Mouse (Mus musculus) left cerebral cortex, adult 11 months (tissue): ENCODE results near the gene Rspo1.
A peak's percentile ranks its signal among the peaks of the same experiment; 100 is the strongest.
"Not testable (repeated sequence)": the region's sequence is repeated elsewhere in the genome, so short reads cannot be mapped to it uniquely, and the experiment has no call there.

Source experiments
- DNase-seq: peaks from one replicate; pipeline ENCODE4 v3.0.0; 2022; ENCODE audit warnings: low spot score

The Rspo1 gene

DNA sequence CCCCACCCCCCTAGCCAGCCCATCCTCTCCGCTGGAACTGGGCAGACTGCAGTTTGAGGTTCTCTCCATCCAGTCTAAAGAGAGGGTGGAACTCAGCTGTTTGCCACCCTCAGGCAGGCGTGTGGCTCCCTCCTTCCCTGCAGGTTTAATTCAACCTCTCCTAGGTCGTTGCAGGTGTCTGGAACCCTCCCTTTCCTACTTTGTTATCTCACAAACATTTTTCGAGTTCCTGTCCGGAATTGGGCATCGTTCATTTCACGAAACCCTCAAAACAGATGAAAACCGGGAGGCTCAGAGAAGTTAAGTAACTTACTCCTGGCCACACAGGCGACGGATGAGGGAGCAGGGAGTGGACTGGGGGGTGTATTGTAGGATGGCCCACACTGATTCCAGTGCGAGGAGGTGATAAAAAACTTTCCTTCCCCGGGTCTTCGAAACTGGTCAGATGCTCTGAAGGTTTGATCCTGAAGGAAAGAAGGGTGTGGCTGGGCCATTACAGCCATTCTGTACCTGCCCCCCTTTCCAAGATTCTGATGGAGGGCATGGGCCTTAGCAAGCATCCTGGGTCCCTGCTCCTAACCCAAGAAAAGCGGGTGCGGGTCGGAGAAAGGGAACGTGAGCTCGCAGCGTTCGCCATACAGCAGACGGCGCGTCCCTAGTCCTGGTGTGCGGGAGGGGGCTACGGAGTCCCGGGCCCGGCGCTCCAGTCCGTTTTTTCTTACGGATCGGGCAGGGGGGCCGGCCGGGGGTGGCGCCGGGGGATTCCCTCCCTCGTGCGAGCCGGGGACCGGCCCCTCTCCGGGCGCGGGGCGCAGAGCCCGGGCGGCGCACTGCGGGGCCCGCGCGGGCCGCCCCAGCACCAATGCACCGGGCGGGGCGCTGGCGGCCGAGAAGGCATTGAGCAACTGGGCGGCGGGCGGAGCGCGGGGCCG is at the start of gene Rspo1:
TSS of gene Rspo1 (plus strand) at position 760 of the 932 bp plus-strand sequence.
- DNase-seq, result no peak

DNA sequence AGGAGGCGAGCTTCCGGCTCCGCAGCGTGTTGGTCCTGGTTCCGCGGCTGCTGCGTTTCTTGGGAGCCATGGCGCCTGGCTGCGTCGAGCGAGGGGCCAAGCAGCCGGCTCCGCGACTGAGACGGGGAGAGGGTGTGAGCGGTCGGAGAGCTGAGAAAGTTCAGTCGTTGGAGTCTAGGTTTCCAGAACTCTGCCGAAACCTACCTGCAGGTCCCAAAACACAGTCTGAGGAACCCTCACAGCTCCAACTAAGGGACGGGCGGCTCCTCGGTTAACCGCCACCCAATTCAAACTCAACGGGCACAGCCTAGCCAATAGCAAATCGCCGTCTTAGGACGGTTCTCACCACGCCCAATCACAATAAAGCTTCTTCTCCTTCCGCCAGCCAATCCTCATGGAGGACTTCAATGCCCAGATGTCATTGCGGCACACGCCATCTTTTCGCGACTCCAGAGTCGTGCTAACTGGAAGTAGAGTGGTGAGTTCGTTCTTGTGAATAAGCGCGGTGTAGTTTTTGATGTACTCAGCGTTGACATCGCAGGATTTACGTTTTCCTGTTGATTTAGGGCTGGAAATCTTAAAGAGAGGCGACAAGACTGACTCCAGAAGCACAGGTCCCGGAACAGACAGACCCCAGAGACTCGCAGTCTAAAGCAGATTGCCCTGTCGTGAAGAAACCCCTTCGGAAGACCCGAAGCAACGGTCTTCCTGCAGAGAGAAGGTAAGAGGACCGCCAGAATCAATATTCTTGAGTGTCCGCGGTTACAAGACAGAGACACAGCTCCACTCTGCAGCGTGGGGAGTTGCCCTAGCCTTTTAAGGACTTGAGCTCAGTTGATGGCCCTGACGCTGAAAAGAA is 49.4 kb upstream of the Rspo1 start, which contains the start of gene 9930104L06Rik:
TSS of gene 9930104L06Rik (plus strand) at position 436 of the 859 bp plus-strand sequence.
- DNase-seq, result peak; percentile 92

DNA sequence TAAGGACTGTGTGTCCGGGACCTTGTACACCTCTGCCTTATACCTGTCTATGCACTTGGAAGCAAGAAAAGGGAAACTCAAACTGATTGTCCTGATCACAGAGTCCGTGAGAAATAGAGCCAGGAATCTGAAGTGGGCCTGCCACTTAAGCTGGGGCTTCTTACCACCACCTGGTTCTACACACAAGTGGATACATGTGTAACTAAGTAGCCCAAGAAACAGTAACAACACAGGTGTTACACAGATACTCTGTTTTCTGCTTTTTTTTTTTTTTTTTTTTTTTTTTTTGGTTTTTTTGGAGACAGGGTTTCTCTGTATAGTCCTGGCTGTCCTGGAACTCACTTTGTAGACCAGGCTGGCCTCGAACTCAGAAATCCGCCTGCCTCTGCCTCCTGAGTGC is 47.0 kb upstream of the Rspo1 start, which contains the start of gene Cdca8:
TSS of gene Cdca8 (minus strand) at position 101 of the 400 bp plus-strand sequence.
- not testable (repeated sequence) for DNase-seq

GRCm38 (mm10) chr4:124943022-124943421 is 43.2 kb upstream of the Rspo1 start:
- DNase-seq, result peak; percentile 29

DNA sequence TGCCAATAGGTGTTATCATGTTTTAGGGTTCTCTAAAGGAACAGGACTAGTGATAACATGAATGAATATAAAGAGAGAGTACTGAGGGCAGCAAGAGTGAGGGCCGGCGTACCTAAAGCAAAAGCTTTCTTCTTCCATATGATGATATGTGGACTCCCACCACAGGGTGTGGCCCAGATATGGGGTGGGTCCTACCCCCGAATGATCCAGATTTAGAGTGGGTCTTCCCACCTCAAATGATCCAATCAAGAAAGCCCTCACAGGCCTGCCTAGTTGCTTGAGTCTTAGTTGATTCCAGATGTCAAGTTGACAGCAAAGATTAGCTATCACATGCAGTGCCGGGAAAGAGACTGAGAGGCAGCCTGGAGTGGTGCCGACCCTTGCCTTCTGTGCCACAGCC is 42.4 kb upstream of the Rspo1 start:
- DNase-seq, result no peak

- DNase-seq, result no peak
Measured at GRCm38 (mm10) chr4:124944961-124945360, 41.3 kb upstream of the Rspo1 start.

GRCm38 (mm10) chr4:124949488-124949887 is 36.7 kb upstream of the Rspo1 start:
- no peak for DNase-seq

DNA sequence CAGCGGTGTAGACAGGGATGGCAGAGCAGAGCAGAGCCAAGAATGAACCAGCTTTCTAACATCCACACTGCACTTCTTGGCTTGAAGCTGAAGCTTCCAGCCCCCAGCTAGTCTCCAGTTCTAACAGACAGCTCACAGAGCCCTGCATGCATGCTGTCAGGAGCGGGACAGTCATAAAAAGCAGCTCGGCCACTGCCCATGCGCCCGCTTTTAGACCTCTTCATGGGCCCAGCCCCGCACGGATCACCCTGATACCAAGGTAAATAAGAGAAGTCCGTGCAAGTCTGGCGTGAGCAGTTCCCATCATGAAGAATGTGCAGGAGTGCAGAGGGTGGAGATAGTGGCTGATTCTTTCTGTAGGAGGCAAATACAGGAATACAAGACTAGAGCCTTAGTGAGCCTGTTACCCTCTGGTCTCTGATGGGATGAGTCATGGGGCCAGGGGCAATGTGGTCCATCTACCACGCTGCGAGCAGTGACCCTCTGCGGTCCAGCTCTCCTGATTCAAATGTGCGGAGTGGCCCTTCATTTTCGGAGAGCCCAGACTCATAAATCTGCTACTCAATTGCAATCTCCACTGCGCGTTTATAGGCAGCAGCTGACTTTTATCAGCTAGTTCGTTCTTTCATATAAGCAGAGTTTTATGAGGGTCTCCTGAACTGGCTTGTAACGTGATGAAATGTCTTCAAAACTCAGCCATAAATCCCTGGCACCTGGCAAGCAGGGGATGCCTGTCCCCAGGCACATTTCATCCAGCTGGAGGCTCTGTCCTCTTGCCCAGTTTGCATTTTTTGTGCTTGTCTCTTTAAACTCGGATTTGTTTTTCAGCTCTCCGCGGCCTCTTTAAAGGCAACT is 35.8 kb upstream of the Rspo1 start:
- DNase-seq, result no peak

DNA sequence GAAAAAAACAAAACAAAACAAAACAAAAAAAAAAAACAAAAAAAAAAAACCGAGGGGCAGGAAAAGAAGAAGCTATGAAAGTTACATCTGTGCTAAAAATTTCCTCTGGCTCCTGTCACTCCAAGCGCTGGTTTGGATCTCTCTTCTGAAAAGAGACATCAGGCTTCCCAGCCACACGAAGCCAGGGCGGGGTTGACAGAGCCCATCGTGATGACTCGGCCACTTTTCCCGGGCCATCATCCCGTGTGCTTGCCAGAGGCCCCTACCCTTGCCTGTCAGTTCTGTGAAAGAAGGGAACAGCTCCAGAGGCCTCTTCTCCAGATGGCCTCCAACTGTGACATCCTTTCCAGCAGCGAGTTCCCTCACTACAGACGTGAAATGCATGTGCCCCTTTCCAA is 35.2 kb upstream of the Rspo1 start:
- DNase-seq, result no peak

GRCm38 (mm10) chr4:124953546-124953945 is 32.7 kb upstream of the Rspo1 start:
- DNase-seq, result no peak

DNA sequence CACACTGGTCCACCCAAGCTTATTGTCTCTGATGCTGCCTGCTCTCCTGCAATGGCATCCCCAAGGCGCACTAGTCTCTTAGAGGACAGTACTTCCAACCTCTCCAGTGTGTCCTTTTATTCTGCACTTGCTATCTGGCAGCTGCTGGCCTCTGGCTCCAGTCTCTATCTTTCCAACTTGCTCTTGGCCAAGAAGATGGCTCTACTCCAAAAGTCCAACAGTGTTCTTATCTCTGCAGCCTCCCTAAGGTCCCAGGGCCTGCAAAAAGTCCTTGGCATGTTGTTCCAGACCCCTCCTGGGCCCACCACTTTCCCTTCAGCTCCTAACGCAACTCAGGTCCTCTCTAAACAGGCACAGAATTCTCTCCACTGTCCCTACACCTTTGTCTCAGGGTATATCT is 28.9 kb upstream of the Rspo1 start:
- DNase-seq, result no peak

DNA sequence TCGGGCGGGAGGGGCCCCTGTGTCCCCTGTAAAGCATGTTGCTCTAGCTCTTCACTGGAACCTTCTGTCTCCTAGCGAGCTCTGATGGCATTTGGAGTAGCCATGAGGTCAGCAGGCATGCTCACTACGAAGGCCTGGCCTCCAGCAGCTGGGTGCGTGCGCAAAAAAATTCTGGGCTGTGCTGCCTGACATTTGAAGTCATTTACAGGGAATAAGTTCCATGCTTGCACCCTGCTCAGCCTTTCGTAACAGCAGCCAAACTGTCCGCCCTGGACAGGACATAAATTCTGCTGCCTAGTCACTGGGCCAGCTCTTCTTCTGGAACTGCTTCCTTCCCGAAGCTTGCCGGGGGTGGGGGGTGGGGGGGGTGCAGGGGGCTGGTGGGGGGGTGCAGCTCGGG is 27.2 kb upstream of the Rspo1 start:
- DNase-seq, result no peak

DNA sequence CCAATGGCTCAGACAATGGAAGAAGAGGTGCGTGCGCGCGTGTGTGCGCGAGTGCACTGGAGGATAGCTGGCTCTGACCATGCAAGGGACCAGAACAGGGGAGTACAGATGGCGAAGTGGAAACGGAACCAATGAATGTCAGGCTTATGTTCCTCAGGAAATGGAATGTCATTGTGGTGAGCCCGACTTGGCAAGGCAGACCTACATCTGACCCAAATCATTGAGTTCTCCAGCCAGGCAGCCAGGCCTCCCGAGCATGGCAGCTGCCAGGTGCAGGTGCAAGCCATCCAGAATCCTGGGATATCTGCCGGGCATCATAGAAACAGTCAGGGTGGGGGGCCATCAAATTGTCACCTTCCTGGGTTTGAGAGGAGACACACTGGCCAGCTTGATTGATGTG is 25.3 kb upstream of the Rspo1 start:
- DNase-seq, result no peak

DNA sequence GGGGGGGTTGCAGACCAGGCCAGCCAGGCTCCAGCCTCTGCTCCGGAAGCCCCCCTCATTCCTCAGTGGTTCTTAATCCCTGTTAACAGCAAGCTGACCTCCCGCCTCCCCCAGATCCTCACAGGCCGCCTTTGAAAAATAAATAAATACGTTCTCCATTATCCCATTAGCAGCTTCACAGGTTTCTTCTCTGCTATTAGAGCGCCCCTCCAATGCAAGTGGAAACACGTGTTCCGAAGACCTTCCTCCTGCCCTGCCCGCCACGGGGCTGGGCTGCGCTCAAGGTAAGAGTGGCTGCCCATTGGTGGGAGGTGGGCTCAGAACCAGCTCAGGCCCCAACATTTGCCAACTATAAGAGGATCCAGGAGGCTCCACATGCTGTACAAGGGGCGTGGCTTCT is 23.7 kb upstream of the Rspo1 start:
- DNase-seq, result no peak

- no peak for DNase-seq
Measured at GRCm38 (mm10) chr4:124964912-124965599, 21.2 kb upstream of the Rspo1 start.

GRCm38 (mm10) chr4:124968711-124969110 is 17.5 kb upstream of the Rspo1 start:
- no peak for DNase-seq

- no peak for DNase-seq
Measured at GRCm38 (mm10) chr4:124969219-124969848, 16.9 kb upstream of the Rspo1 start.

GRCm38 (mm10) chr4:124970194-124970593 is 16.0 kb upstream of the Rspo1 start:
- no peak for DNase-seq

DNA sequence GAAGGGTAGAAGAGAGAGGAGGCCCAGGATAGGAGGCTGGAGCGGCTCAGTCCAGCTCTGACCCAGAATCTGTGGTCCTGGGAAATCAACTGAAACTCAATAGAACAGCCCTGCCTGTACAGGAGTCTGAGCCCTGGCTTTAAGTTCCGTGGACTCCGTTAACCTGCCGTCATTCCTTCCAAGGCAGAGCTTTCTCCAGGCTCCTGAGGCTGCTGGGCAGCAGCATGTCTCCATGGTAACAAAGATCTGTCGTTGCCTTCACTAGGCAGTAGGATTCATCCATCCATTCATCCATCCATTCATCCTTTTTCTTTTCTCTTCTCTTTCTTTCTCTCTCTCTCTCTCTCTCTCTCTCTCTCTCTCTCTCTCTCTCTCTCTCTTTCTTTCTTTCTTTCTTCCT is 15.6 kb upstream of the Rspo1 start:
- no peak for DNase-seq

DNA sequence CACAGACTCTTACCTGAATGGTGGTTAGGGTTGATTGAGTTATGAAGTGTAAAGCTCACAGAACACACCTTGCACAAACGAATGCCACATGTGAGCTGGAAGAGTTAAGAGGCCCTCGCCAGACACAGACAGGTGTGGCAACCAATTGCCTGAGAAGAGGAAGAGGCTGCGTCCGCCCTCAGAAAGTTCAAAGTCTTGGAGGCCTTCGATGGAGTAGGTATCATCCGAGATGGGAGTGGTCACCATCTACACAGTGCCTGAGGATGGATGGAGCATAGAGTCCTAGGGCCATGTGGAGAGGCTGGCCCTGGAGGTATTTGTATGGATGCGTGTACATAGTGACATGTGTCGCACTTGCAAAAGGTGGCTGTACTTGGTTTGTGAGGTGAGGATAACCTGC is 15.1 kb upstream of the Rspo1 start:
- DNase-seq, result no peak

GRCm38 (mm10) chr4:124972316-124972715 is 13.9 kb upstream of the Rspo1 start:
- no peak for DNase-seq
